Mouse (Mus musculus): ENCODE data around the gene Elovl6.
A peak's percentile ranks its signal among the peaks of the same experiment; 100 is the strongest.

The Elovl6 gene

DNA sequence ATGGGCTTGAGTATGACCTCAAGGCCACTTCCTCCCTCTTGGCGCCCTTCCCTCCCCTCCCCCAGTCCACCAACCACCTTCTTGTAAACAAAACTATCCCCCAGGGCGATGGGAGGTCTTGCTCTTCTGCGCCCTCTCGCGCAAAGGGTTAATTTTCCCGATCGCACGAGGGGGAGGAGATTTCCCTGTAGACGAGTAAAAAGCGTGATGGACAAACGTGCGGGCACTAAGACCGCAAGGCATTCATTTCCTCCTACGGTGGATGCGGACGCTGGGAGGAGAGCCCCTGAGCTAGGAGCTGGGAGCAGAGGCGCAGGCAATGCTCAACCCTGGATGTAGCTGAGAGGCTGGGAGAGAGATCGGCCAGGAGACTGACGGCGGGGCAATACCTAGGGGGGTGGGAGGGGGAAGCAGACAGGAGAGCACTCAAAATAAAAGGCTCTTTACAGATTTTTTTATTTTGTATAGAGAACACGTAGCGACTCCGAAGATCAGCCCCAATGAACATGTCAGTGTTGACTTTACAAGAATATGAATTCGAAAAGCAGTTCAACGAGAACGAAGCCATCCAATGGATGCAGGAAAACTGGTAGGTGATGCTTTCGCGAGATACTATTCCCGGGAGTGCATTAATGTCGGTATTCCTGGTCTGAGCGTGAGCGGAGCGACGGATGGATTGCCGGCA, at the start of gene Elovl6:
TSS of gene Elovl6 (plus strand) at position 176 of the 685 bp plus-strand sequence.
- peak; percentile 96 for DNase-seq

- no peak for DNase-seq
These were observed 43.4 kb upstream of the Elovl6 start for GRCm38 (mm10) chr3:129488774-129489173.

DNA sequence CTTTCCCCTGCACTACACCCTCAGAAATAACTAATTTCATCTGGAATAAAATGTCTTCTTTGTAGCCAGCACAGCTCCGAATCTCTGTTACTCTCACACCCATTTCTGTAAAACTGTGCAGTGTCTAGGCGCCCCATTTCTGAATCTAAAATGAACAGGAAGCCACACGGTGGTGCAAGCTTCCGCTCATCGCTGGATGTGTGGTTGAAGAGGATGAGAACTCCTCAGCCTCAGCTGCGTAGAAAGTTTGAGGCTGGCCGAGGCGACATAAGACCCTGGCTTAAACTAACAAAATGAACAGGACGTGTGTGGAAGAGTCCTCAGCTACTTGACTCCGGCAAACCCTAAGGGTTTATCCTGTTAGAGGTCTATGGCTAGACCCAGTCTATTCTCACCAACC, 38.0 kb upstream of the Elovl6 start:
- no peak for DNase-seq

- DNase-seq, result no peak
These were observed 37.4 kb upstream of the Elovl6 start for GRCm38 (mm10) chr3:129494731-129495130.

GRCm38 (mm10) chr3:129503781-129504180, 28.4 kb upstream of the Elovl6 start:
- DNase-seq, result peak; percentile 13

DNA sequence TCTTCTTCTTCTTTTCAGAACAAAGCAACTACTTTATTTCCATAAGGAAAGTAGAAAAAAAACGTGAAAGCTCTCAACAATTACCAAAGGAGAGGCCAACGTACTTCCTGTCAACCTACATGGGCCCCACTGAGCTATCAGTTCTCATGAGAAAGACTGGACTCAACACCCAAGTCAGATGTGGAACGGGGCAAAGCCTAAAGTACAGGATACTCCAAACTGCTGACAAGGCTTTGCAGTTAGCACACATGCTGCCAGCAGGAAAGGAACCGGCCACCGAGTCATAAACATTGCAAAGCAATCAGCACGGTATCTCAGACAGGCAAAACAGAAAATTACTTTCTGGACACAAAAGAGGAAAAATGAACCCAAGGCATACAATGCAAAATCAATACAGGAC, 27.2 kb upstream of the Elovl6 start:
- DNase-seq, result peak; percentile 19

GRCm38 (mm10) chr3:129507736-129508135, 24.4 kb upstream of the Elovl6 start:
- DNase-seq, result no peak

- no peak for DNase-seq
These were observed 23.6 kb upstream of the Elovl6 start for GRCm38 (mm10) chr3:129508571-129508970.

GRCm38 (mm10) chr3:129509725-129510124, 22.4 kb upstream of the Elovl6 start:
- no peak for DNase-seq

- no peak for DNase-seq
These were observed 16.2 kb upstream of the Elovl6 start for GRCm38 (mm10) chr3:129515863-129516436.

DNA sequence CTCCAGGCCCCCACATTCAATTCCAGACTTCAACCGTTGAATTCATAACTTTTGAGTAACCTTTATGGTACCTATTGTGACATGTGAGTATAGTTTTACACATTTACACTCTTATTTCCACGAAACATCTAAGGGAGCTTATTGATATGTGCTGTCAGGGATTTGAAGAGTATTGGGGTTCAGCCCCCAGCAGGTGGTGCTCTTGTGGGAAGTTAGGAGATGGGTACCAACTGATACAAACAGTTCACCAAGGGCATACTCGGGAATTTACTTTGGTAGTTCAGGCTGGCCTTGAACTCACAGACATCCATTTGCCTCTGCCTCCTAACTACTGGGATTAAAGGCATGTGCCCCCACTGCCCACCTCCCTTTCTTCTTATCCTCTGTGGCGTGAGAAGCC, 11.7 kb upstream of the Elovl6 start:
- peak; percentile 35 for DNase-seq

DNA sequence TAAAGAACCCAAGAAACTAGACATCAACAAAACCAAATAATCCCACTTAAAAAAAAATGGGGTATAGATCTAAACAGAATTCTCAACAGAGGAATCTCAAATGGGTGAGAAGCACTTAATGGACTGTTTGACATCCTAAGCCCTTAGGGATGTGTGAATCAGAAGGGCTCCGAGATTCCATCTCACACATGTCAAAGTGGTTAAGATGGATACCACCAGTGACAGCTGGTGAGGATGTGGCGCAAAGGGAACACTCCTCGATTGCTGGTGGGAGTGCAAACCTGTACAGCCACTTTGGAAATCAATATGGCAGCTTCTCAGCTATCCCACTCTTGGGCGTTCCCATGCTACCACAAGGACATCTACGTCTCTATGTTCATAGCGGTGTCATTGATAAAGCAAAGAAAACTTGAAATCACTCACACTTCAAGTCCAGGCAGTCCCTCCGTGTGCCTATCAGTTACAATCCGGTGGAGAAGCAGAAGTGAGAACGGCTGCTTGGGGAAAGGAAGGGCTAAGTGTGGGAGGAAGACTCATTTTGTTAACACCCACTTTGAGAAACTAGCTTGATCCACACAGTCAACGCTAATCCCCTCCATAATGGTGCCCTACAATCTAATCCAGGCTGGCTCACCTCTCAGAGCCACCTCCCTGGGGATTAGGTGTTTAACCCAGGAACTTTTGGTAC, 8.6 kb upstream of the Elovl6 start:
- DNase-seq, result no peak

- peak; percentile 56 for DNase-seq
These were observed 5.1 kb upstream of the Elovl6 start for GRCm38 (mm10) chr3:129527046-129527445.

GRCm38 (mm10) chr3:129529311-129529710, 2.8 kb upstream of the Elovl6 start:
- DNase-seq, result no peak

DNA sequence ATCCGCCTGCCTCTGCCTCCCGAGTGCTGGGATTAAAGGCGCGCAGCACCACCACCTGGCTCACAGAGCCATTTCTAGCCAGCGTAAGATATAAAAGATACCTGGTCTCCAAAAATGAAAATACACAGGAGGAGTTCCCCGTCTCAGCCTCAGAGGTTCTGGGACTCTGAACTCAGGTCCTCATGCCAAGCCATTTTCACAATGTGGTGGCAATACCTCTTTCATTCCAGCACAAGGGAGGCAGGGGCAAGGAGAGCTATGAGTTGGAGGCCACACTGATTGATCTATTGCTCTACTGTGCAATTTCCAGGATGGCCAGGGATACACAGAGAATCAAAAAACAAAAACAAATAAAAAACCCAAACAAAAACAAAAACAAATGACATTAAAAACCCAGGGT, 1.7 kb upstream of the Elovl6 start:
- DNase-seq, result no peak

GRCm38 (mm10) chr3:129532865-129533742, 949 bp downstream of the Elovl6 start:
- DNase-seq, result peak; percentile 90

GRCm38 (mm10) chr3:129533743-129534530, 1.8 kb downstream of the Elovl6 start:
- peak; percentile 97 for DNase-seq

- no peak for DNase-seq
These were observed 3.3 kb downstream of the Elovl6 start for GRCm38 (mm10) chr3:129535444-129535843.

DNA sequence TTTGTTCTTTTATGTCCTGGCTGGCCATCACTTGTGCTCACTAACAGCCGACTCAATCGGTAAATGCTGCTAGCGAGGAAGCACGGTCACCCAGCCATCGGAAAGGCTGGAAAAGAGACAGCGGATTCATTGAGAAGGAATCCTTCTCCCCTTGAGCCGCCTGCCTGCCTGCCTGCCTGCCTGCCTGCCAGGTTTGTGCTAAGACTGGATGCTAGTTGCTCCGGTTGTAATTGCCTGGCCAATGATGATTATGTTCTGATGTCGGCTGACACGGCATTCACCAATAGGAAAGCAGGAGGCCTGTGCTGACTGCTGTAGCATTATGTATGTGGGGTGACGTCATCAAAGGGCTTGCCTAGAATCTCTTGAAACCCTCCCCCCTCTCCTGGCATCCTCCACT, 4.0 kb downstream of the Elovl6 start:
- peak; percentile 99 for DNase-seq

- DNase-seq, result no peak
These were observed 5.8 kb downstream of the Elovl6 start for GRCm38 (mm10) chr3:129537954-129538353.

DNA sequence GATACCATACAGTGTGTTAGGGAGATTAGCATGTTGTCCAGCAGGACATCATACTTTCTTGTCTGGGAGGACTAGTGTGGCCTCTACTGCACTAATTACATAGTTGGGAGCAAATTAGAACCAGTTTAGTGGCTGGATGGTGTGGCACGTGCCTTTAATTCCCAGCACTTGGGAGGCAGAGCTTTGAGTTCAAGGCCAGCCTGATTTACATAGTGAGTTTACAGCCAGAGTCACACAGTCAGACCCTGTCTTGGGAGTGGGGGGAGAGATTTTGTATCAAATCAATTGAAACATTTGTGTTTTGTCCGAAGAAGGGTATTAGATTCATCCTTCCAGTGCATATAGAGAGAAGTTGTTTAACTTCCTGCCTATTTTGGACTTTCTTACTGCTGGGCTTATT, 8.7 kb downstream of the Elovl6 start:
- DNase-seq, result peak; percentile 76

- DNase-seq, result peak; percentile 85
These were observed 9.3 kb downstream of the Elovl6 start for GRCm38 (mm10) chr3:129541456-129541855.
